Mouse (Mus musculus) thymus, postnatal 14 days (tissue): ENCODE measurements around the gene Adrb1.
A peak's percentile ranks its signal among the peaks of the same experiment; 100 is the strongest.

Experiments
- DNase-seq: peaks from one replicate; pipeline ENCODE4 v3.0.0; 2021

The Adrb1 gene

GRCm38 (mm10) chr19:56703238-56704097 is 18.5 kb upstream of the Adrb1 start:
- no peak for DNase-seq

GRCm38 (mm10) chr19:56705026-56705675 is 16.8 kb upstream of the Adrb1 start:
- no peak for DNase-seq

GRCm38 (mm10) chr19:56708794-56709193 is 13.2 kb upstream of the Adrb1 start:
- DNase-seq: no peak

GRCm38 (mm10) chr19:56710131-56710905 is 11.7 kb upstream of the Adrb1 start:
- DNase-seq: no peak

- DNase-seq: no peak
Measured at GRCm38 (mm10) chr19:56713613-56714012, 8.4 kb upstream of the Adrb1 start.

- DNase-seq: no peak
Measured at GRCm38 (mm10) chr19:56714661-56715170, 7.3 kb upstream of the Adrb1 start.

- no peak for DNase-seq
Measured at GRCm38 (mm10) chr19:56718046-56718445, 4.0 kb upstream of the Adrb1 start.

- no peak for DNase-seq
Measured at GRCm38 (mm10) chr19:56720882-56721281, 1.1 kb upstream of the Adrb1 start.

- DNase-seq: no peak
Measured at GRCm38 (mm10) chr19:56722291-56722707, 300 bp downstream of the Adrb1 start.

GRCm38 (mm10) chr19:56722711-56723330 is 822 bp downstream of the Adrb1 start:
- DNase-seq: peak; percentile 8

- DNase-seq: peak; percentile 22
Measured at GRCm38 (mm10) chr19:56723331-56724125, 1.5 kb downstream of the Adrb1 start.

- peak; percentile 28 for DNase-seq
Measured at GRCm38 (mm10) chr19:56724126-56724597, 2.2 kb downstream of the Adrb1 start.

GRCm38 (mm10) chr19:56727170-56727877 is 5.3 kb downstream of the Adrb1 start:
- no peak for DNase-seq

GRCm38 (mm10) chr19:56734033-56734572 is 12.1 kb downstream of the Adrb1 start:
- no peak for DNase-seq

- no peak for DNase-seq
Measured at GRCm38 (mm10) chr19:56735747-56736146, 13.7 kb downstream of the Adrb1 start.

- DNase-seq: no peak
Measured at GRCm38 (mm10) chr19:56736287-56736686, 14.3 kb downstream of the Adrb1 start.

- DNase-seq: peak; percentile 59
Measured at GRCm38 (mm10) chr19:56745061-56745460, 23.1 kb downstream of the Adrb1 start.

GRCm38 (mm10) chr19:56745528-56745927 is 23.5 kb downstream of the Adrb1 start:
- no peak for DNase-seq

GRCm38 (mm10) chr19:56746618-56747017 is 24.6 kb downstream of the Adrb1 start:
- DNase-seq: no peak

- no peak for DNase-seq
Measured at GRCm38 (mm10) chr19:56747878-56748277, 25.9 kb downstream of the Adrb1 start.

- no peak for DNase-seq
Measured at GRCm38 (mm10) chr19:56749343-56749742, 27.3 kb downstream of the Adrb1 start.
